Mouse (Mus musculus) thymus, postnatal 0 days (tissue): ENCODE results near the gene Grem1. TPM values are rescaled to one million over a fixed set of nuclear protein-coding genes. Genes with fewer than 3 reads are reported as not detected.
A peak's percentile ranks its signal among the peaks of the same experiment; 100 is the strongest.

Experiments used
- DNase-seq: peaks from one replicate; pipeline ENCODE4 v3.0.0-alpha.2; 2015; ENCODE audit warnings: low spot score
- polyA plus RNA-seq: library from polyadenylated mRNA; unstranded; fragments of >200 nt; fragmentation: Nextera tagmentation; extraction: Ambion mirVana; gene quantifications from 2 replicates; pipeline ENCODE4 v1.2.1, GENCODE M21; 2015

Grem1 gene
- polyA plus RNA-seq: 0.22 and 0.31 TPM in 2 replicates

DNA sequence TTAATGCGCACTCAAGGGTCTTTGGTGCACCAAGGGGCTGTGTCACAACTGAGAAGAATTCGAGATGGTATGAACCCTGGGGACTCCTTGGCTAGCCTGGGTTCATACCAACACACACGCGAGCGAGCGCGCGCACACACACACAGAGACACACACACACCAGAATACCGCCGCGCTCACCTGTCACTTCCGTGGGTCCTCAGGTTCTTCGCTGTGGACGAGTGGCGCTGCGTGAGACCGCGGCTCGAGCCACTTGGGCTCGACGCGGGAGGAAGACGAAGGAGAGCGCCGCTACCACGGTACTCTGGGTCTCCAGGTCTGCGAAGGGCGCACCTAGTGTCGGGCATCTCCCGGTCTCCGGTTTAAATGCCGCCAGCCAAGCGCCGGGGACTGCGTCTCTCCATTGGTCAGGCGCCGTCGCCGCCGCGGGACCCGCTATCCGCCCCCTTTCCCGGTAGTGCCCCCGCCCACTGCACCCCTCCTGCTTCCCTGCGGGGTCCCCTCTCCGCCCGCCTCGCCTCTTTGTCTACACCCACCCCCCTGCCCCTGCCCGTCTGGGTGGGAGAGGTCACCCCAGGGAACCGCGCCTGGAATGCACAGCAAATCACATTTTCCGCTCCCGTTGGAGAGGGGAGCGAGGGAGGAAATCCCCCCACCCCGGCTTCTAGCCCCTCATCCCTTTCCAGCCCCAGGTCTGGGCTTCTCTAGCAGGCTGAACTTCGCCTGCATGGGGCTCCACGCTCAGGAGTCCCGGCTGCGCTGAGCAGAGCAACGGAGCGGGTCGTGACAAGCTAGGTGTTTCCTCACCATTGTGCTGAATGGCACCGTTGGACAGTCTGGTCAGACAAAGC lies at the start of gene Grem1:
Gene Grem1, minus strand, starts transcription at position 336 of the 851 bp plus-strand sequence.
- DNase-seq: no peak

DNA sequence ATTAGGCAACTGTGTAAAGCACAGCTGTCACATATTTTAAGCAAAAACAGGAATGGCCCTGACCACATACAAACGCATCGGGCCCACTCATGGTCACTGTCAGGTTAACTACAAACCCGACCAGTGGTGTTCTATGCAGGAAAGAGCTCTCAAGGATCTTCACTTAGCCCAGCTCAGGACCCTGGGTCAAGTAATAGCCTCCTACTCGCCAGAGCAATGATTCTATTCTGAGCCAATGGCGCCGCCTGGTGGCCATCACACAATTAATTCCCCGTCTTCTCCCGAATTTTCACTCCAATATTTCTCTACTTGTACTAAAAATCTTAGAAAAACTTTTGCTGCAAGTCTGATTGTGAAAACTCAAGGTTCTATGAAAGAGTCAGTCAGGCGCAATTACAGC lies 49.2 kb upstream of the Grem1 start:
- peak; percentile 5 for DNase-seq

DNA sequence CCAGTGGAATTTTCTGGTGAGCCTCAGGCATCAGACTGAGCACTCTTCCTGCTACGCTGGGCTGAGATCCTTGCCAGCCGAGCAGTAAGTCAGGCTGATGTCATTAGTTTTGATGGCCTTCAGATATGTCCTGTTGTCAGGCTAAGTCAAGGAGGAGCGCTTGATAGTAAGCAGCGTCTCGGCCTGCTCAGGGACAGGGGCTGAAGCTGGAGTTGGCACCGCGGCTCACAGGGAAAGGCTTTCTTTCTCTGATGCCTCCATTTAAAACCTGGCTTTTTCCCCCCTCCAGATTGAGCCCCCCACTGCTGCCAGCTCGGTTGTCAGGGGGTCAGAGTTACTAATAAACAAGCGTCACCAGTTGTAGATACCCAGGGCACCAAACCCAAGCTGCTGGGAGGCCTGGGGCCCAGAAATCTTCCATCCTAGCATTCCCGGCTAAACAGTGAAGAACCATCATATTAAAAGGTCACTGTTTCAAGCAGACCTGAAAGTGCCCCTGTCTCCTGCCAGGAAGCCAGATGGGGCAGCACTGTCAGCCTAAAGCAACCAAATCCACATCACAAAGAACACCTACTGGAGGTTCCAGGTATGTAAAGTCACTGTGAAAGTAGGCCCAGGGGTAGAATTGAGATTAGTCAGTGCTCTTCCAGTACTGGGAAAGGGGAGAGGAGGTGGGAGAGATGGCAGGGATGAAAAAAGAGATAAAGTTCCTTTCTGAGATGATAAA lies 48.6 kb upstream of the Grem1 start:
- DNase-seq: no peak

DNA sequence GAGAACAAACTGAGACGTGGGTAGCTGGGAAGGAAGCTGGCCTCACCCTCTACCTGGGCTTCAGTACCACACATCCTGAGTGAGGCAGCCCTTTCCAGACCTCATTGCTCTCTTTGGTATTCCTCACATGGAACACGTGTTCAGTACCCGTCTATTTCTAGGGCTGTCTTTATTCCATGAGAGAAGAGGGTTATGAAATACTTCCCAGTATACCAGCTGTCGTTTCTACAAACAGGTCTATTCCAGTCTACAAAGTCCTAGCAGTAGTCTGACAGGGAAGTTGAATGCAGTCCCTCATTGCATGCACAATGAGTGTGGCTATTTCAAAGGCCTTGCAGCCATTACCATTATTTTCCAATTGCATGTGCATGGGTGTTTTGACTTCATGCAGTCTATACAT lies 47.3 kb upstream of the Grem1 start:
- DNase-seq: no peak

DNA sequence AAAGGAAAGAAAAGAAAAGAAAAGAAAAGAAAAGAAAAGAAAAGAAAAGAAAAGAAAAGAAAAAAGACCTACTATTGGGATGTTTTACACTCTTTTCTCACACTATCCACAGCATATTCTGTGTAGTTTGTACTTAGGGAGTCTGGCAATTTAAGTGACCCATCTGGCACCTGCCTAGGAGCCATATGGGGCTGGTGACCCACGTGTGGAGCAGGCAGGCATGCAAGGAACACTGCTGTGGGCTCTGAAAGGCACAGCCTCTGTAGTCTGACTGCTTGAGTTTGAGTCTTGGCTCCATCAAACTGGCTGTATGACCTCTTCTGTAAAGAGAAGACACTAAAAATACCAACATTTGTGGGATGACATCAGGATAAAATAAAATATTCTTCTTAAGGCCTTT lies 45.3 kb upstream of the Grem1 start:
- DNase-seq: no peak

DNA sequence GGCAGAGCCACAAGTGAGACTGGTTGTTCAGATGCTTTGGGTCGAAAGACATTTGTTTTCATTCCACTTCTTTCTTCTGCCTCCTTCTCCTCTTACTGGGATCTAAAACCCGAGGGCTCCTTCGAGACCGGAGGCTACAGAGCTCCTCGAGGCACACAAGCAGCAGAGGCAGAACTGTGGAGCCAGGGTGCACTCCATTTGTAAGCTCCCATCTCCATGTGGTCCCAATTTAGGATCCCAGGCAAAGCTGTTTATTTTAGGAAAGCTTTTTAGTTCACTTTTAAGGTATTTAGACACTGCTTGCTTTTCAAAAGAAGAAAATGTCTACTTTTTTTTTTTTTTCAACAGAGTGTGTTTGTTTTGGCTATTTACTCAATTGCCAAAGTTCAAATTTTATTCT lies 42.4 kb upstream of the Grem1 start:
- no peak for DNase-seq

DNA sequence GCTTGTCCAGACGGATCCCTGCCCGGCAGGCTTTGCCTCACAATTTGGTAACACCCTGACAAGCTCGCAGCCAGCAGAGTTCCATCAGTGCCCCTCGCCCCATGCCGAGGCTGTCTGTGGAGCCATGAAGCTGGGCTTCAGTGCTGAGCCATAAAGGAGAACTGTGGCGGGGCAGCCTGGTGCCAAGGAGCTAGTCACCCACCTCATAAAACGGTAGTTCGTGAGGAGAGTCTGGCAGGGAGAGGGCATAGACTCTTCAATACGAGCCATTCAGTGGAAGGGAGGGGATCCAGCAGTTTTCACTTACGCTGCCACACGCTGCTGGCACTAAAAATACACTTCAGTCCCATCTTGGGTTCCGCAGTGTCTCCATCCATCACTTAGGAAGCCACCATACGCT lies 40.2 kb upstream of the Grem1 start:
- DNase-seq: no peak

DNA sequence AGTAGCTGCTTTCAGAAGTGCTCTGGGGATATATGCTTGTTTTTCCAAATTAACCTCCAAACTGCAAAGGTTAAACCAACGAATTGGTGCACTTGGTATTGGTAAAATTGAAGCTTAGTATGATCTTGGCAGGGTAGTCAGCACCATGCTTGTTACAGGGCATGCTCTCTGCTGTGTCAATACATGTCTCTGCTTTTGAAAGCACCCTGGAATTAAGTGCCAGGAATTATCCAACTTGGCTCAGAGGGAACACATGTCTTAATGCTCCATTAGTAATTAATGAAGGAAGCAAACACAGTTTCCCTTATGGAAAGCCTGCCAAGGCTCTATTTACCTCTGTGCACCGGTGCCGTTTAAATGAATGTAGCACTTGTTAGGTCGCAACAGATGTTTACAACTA lies 36.7 kb upstream of the Grem1 start:
- DNase-seq: no peak

DNA sequence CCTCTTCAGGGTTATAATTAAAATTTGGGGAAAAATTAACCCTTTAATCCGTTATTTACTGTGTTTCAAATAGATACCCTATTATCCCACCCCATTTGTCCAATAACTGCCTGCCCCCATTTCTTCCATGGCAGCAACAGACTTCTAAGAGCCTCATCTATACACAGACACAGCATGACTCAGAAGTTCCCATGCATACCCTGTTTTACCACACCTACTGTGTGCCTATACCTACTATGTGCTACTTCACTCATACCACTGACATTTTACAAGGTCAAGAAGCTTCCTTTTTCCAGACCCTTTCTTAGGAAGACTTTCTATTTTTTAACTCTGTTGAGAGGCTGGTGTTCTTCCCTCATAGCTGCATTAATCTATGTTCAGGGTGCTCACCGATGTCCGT lies 35.1 kb upstream of the Grem1 start:
- DNase-seq: no peak

DNA sequence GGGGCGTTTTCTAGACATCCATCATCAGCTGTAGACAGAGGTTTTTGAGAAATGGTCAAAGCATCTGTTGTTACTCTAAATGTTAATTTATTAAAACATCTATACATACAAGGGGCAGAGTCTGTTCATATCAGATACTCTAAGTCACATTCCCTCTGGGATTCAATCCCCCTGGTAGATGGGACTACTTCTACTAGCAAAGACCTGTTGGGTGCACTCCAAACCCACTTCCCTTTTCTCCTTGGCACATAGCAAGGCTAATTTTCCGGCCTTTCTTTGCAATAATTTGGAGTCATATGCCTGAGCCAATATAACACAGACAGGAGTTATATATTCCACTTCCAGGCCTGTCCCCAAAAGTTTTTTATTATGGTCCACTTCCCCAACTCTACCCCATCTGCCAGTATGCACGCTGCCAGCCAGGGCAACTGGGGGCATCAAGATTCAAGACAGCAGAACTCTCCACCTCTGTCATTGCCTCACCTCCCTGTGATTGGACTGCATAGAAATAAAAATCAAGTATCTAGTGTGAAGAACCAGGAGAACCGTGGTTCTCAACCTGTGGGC lies 30.5 kb upstream of the Grem1 start:
- no peak for DNase-seq

DNA sequence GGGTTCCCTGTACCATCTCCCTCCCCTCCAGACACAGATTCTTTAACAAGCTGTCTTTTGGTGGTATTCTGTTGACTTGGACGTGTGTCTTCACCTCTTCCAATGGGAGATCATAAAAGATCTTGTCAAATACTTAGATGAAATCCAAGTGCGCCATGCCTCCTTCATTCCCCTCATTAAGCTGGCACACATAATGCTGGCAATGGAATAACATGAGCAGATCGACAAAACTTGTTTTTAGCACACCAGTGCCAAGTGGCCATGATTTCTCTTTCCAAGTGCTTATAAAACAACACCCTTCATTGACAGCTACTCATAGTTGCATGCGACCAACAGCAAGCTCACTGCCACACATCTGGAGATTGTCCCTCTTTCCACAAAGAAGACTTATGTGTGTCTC lies 29.4 kb upstream of the Grem1 start:
- DNase-seq: no peak

DNA sequence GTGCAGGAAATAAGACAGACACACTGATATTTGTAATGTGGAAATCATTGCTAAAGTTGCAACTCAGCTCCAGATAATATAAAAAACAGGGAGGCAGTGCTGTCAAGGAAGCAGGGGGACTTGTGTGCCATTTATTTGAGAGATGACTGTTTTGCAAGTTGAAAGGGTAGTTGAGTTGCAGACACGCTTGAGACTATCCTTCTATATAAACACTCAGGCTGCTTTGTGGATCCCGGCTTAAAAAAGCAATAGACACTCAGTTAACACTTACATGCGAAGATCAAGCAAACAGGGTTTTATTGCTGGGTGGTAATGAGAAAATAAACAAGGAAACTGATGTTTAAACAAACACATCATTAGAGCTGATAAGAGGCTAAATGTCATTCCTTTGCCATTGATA lies 26.4 kb upstream of the Grem1 start:
- no peak for DNase-seq

DNA sequence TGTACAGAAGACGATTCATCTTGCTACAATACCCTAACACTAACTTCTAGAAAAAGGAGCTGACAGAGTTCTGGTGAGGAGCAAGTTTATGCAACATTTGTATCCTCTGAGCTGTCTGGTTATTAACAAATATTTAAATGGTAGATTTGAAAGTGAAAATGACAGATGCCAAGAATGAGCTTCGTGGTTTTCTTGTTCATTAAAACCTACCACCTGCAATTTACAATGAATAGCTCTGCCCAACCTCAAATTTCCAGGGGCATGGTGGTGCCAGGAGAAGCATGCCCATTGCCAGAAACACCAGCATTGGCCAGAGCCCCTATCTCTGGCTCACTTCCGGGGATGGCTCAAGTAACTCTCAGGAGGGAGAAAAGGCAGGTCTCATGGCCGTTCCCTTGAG lies 23.1 kb upstream of the Grem1 start:
- no peak for DNase-seq

DNA sequence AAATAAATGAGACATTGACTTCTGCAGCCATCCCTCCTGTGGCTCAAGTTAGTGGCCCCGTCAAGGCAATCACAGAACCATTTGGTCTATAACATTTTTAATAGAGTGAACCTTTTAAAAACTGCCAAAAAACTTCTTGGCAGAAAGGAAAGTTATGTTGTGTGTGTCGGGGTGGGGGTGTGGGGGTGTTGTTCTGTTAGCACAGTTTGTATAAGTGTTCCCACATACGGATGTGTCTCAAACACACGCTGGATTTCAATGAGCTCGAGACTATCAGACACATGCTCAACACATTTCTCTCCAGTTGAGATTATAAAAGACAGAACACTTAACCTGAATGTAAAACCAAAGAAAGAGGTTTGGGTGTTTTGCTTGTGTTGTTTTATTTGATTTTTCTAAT lies 22.7 kb upstream of the Grem1 start:
- no peak for DNase-seq

DNA sequence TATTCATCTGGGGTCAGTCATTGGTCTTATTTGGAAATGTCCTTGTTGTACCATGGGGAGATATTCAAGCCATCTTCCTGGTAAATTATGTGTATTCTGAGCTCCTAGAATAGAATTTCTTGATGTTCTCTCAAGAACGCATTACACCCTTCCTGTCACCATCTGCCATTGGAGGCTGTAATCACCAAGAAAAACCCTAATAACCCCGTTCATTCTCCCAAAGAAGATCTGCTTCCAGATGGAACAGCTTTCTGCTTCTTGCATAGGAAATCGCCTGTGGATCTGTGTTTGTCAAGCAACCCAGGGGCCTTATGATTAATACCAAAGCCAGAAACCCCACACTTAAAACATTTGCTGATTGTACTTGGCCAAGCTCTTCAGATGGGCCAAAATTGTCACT lies 20.9 kb upstream of the Grem1 start:
- DNase-seq: no peak

DNA sequence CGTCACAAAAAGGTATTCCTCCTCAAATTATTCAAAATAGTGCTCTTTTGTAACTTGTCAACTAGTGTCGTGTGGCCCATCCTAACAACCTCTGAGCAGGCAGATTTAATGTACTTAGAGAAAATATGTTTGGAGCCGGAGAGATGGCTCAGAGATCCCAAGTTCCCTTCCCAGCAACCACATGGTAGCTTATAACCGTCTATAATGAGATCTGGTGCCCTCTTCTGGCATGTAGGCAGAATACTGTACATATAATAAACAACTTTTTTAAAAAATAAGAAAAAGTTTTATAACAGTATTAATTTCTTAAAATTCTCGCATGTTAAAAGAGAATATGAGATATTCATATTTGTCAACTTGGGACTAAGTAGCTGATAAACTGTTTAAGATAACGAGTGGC lies 19.6 kb upstream of the Grem1 start:
- no peak for DNase-seq

DNA sequence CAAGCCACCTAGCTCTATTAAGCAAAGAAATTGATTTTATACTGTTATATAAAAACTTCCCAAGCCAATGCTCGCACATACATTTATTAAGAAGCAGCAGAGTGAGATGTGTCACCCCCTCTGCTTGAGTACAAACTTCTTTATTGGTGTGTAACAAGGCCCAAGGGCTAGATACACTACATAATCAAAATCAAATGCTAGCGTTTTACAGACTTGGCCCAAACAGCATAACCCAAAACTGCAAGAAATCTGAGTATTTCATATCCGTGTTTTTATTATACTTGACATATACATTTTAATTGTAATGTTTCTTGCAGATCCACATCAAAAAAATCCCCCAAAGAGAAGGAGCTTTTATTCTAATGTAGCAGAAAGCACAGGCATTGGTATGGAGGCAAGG lies 17.9 kb upstream of the Grem1 start:
- no peak for DNase-seq

DNA sequence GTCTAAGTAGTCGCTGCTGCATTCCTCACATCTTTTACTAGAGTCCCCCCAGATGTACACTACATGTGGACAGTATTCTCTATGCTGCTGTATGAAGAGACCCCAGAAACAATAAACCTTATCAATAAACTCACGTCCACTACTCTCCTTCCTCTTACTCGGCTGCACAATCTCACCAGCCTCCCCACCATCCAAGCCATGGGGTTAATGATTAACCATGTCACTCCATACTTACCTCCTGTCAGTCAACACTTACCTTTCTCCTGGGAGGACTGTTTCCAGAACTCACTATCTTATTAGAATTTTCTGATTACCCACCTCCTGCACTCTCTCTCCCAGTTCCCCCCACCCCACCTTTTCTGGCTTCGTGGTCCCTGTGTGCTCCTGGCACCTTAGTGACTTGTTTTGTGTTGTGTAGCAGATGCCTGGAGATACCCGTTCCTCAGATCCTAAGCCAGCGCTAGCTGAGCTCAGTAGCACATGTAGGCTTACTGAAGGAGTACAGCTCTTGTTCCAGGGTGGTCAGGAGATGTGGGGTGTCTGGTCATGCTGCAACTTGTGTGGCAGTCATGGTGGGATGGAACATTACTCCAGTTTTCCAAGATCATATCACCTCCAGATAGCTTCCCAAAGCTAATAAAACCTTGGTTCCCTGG lies 15.8 kb upstream of the Grem1 start:
- no peak for DNase-seq

DNA sequence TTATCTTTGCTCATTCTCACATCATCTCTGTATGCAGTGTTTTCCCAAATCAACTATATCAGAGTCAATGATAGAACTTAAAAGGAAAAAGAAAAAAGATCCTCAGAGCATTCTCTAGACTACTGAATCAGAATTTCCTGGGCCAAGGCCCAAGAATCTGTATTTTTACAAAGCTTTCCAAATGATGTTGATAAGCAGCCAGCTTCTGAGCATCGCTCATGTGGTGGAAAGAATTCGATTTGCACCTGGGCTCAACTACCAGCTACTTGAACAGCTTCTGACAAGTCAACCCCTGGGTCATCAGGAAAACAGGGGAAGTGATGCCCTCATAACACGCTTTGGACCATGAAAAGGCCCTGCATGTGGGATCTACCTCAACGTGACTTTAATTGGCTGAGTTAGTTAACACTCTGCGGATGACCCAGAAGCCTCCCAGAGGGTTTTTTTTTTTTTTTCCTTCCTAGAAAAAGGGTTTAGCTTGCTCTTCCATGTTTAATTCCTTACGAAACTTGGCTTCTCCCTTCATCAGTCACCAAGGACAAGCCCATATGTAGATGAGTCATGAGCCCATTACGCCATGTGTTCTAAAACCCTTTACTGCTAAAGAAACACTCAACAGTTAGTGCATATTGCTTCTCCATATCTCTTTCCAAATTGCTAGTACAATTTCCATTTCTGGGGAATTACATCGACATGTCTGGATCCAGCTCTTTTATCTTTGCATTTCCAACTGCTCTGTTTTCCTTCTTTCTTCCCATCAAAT lies 10.3 kb upstream of the Grem1 start:
- DNase-seq: no peak

DNA sequence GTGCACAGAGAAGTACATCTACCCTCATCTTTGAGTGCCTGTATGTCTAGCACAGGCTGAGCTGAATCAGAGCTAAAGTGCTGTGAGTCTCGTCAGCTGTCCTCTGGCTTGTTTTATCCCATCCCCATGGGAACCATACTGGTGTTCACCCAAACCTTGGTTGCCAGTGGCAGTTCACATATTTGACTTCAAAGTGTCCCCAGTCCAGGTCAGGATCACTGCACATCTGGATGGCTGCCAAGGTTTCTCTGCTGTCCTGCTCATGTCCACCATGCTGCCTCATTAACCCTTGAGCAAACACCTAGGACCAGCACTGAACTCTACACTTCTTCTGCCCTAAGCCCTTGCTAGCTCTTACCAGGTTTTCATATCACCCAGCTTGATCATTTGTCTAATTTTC lies 7.4 kb upstream of the Grem1 start:
- DNase-seq: no peak

DNA sequence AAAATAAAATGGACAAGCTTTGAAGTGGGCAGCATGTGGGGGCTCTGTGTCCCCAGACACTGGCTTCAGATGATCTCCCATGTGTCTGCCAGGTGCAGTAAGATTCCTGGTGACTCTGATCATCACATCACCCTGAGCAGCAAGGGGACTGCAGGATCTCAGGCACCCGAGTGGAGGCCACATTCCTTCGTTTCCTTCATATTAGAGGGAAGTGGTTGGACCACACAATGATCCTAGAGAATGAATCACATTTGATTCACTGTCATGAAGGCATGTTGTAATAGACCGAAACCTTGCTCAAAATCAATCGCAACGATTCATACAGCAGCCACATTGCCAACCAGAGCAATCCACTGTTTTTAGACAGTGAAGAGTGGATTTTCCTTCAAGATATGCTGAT lies 6.5 kb upstream of the Grem1 start:
- DNase-seq: no peak
